Mouse (Mus musculus): ENCODE results near the gene Mtfr1l.

Mtfr1l gene

DNA sequence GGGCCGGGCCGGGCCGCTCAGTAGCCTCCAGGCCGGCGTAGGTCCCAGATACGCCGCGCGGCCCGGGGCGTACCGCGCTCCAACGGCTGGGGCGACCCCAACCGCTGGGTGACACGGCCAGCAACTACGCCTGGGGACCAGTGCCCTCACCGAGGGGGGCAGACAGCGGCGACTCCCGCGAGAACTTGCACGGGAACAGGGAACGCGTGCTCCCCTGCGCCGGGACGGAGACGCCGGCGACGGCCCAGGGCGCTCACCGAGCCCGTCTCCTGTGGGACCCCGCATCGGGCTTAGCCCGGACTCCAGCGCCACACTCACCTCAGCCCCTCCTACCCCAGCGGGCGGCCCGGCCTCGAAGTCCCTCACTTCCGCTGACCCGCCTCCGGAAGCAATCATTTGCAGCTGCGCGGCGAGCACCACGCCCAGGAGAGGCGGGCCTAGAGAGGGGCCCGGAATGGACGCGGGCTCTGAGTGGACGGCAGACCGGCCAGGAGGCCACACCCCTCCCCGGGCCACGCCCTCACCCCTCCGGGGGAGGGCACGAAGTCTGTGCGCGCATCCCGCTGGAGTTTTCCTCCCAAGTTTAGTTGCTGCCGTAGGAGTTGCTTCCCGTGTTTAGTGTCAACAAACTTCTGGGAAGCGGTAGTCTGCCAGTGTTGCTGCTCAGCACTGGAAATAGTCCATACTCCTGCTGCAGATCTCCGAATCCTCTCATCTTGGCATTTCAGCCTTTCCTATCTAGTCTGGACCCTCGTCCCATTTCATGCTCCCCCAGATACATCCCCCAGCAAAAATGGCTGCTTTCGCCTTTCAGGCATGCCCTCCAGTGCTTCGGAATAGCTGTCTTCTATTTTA is at the start of gene Mtfr1l:
Gene Mtfr1l, minus strand, starts transcription at position 456 of the 855 bp plus-strand sequence.
- peak; percentile 96 for DNase-seq

GRCm38 (mm10) chr4:134583513-134583912 is 48.3 kb upstream of the Mtfr1l start:
- DNase-seq, result no peak

GRCm38 (mm10) chr4:134581365-134581764 is 46.2 kb upstream of the Mtfr1l start:
- no peak for DNase-seq

GRCm38 (mm10) chr4:134580351-134581148 is 45.4 kb upstream of the Mtfr1l start:
- peak; percentile 76 for DNase-seq

- DNase-seq, result no peak
These were observed 44.4 kb upstream of the Mtfr1l start for GRCm38 (mm10) chr4:134579620-134580019.

DNA sequence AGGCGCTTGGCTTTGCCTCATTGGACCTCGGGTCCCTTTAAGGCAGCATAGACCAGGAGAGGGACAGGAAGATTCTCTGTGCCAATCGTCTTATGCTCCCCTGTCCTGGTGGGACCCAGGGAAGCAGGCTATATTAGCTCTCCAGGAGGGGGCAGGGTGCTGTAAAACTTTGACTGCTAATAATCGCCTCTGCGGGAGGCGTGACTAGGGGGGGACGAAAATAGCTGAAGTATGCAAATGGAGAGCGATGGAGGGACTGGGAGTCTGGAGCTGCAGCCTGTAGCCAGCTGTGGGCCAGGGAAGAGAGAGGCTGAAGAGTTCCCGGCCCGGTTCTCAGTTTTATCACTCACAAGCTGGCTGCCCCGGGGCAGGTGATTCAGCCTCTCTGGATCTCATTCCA is 44.0 kb upstream of the Mtfr1l start:
- no peak for DNase-seq

DNA sequence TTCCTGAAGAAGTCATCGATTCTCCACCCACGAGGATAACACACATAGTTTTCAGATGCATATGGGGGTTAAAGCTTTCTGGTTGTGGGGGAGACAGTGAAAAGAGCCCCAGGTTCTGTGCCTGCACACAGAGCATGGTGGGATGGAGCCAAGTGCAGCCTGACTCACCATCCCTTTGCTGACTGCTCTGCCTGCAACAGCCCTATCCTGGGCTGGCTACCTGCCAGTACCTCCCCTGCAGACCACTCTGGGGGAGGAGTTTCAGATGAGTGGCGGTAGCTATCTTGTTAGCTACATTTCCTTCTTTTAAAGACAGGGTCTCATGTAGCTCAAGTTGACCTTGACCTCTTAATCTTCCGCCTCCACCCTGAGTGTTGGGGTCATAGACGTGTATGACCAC is 43.2 kb upstream of the Mtfr1l start:
- no peak for DNase-seq

GRCm38 (mm10) chr4:134577281-134577680 is 42.1 kb upstream of the Mtfr1l start:
- DNase-seq, result no peak

GRCm38 (mm10) chr4:134575486-134575885 is 40.3 kb upstream of the Mtfr1l start:
- DNase-seq, result no peak

GRCm38 (mm10) chr4:134572449-134573300 is 37.5 kb upstream of the Mtfr1l start:
- no peak for DNase-seq

GRCm38 (mm10) chr4:134570704-134571451 is 35.7 kb upstream of the Mtfr1l start:
- DNase-seq, result no peak

DNA sequence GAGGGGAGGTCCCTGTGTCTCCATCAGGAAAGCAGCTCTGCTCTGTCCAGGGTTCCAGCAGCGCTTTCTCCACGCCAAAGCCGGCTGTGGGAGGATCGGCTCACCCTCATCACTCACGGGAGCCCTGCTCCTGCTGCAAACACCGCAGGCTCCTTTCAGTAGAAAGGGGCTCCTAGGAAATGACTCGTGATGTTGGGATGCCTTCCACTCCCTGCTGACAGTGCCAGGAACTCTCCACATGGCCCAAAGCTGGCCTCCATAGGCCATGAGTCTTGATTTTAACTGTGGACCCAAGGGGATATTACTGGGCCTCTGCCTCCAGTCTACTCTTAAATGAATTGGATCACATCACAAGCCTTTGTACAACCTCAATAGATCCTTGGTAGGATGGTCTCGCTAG is 34.6 kb upstream of the Mtfr1l start:
- DNase-seq, result no peak

GRCm38 (mm10) chr4:134569205-134569604 is 34.0 kb upstream of the Mtfr1l start:
- DNase-seq, result no peak

GRCm38 (mm10) chr4:134567377-134568226 is 32.4 kb upstream of the Mtfr1l start:
- no peak for DNase-seq

DNA sequence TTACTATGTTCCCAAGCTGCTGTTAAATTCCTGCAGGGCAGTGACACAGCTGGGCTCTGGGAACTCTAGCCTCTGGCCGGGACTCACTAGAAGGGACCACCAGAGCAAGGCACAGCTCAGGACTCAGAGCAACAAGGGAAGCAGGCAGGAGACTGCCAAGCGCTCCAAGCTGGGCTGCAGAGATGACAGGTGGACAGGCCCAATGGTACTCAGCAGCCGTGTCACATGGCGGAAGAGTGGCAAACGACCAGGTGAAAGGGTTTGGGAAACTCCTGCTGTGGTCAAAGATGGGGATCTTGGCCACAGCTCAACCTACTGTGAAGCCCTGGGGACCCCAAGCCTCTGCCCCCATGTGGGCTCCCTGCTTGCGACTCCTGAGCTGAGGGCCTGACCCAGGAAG is 28.9 kb upstream of the Mtfr1l start:
- no peak for DNase-seq

GRCm38 (mm10) chr4:134563624-134564023 is 28.4 kb upstream of the Mtfr1l start:
- DNase-seq, result no peak

- no peak for DNase-seq
These were observed 26.8 kb upstream of the Mtfr1l start for GRCm38 (mm10) chr4:134562014-134562413.

- DNase-seq, result no peak
These were observed 25.5 kb upstream of the Mtfr1l start for GRCm38 (mm10) chr4:134560699-134561098.

- DNase-seq, result no peak
These were observed 24.0 kb upstream of the Mtfr1l start for GRCm38 (mm10) chr4:134559154-134559553.

GRCm38 (mm10) chr4:134558570-134559113 is 23.5 kb upstream of the Mtfr1l start:
- no peak for DNase-seq
